Mouse (Mus musculus) heart, embryonic 12.5 days (tissue): ENCODE results near the gene Glra1. TPM values are rescaled to one million over a fixed set of nuclear protein-coding genes. Genes with fewer than 3 reads are reported as not detected.
A peak's percentile ranks its signal among the peaks of the same experiment; 100 is the strongest.

Experiments used
- ATAC-seq: fragments of 200-750 bp; cut with Nextera tagmentation; 2 replicates; pipeline ENCODE4 v1.8.0; 2017; ENCODE audit warnings: moderate TSS enrichment, moderate library complexity; ENCODE audit not compliant: insufficient number of reproducible peaks, low FRiP score
- H3K27ac ChIP-seq: fragments of 300-500 bp; sonication (generic); 2 replicates; pipeline ENCODE4 v1.5.1; 2016; ENCODE audit warnings: mild to moderate bottlenecking, moderate library complexity; ENCODE audit not compliant: poor library complexity, severe bottlenecking
- H3K27me3 ChIP-seq: fragments of 300-500 bp; sonication (generic); replicated peaks from 2 replicates; pipeline ENCODE4 v1.6.1; 2016; ENCODE audit warnings: mild to moderate bottlenecking, moderate library complexity
- H3K36me3 ChIP-seq: fragments of 300-500 bp; sonication (generic); 2 replicates; pipeline ENCODE4 v1.6.1; 2016; ENCODE audit warnings: mild to moderate bottlenecking, moderate library complexity
- H3K4me1 ChIP-seq: fragments of 300-500 bp; sonication (generic); replicated peaks from 2 replicates; pipeline ENCODE4 v1.6.1; 2016; ENCODE audit warnings: mild to moderate bottlenecking
- H3K4me2 ChIP-seq: fragments of 300-500 bp; sonication (generic); 2 replicates; pipeline ENCODE4 v1.6.1; 2016; ENCODE audit warnings: mild to moderate bottlenecking, moderate library complexity
- H3K4me3 ChIP-seq: fragments of 300-500 bp; sonication (generic); 2 replicates; pipeline ENCODE4 v1.5.1; 2016; ENCODE audit warnings: mild to moderate bottlenecking
- H3K9ac ChIP-seq: fragments of 300-500 bp; sonication (generic); 2 replicates; pipeline ENCODE4 v1.6.1; 2016; ENCODE audit warnings: mild to moderate bottlenecking, moderate library complexity
- H3K9me3 ChIP-seq: fragments of 300-500 bp; sonication (generic); replicated peaks from 2 replicates; pipeline ENCODE4 v1.6.1; 2016; ENCODE audit warnings: mild to moderate bottlenecking, moderate library complexity
- WGBS: fragments of 180-500 bp; shearing (Covaris S2); methylation state at CpG from one replicate; pipeline ENCODE4 v1.1.7; 2016; 5-methylcytosine and 5-hydroxymethylcytosine counted together
- polyA plus RNA-seq: library from polyadenylated mRNA; unstranded; fragments of >200 nt; fragmentation: Nextera tagmentation; extraction: Ambion mirVana; gene quantifications from 2 replicates; pipeline ENCODE4 v1.2.1, GENCODE M21; 2016

The Glra1 gene
- polyA plus RNA-seq, 1 experiment from 2014 or later: not detected

DNA sequence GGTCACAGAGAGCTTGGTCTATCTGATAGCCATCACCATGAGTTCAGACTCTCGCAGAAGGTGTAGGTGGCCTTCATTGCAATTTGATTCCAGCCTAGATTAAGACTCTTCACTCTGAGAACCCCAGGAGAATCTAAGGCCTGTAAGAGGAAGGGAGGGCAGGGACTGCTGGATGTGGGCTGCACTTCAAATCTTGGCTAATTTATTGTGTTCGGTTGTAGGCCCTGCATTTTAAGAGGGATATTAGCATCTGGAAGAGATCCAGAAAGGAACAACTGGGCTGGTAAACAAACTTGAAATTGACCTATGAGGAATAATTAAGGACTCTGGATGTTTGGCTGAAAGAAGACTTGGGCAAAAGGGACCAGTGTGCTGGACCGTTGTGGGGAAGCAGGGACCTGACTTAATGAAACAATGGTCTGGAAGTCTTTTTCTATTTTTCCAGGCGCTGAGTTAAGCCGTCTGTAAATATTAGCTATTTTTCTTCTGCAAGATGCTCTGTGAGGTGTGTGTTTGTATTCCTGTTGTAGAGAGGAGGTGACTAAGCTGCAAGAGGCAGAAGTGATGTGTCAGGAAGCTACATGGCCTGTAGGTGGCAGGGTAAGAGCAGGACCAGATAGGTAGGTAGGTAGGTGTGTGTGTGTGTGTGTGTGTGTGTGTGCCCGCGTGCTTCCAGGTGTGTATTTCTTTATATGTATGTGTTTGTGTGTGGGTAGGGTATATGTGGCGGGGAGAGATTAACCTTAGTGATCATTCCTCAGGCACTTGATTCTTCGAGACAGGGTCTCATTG is 18.4 kb downstream of the Glra1 start:
- Histone ChIP-seq H3K4me3 (no peak overlapping the region), H3K4me1 (no peaks in the 10 kb centered on the region), H3K4me2 (no peak overlapping the region), H3K36me3 (no peaks in the 10 kb centered on the region), H3K27me3 (no peaks in the 10 kb centered on the region), H3K27ac (no peak overlapping the region), H3K9ac (no peak overlapping the region), H3K9me3 (no peaks in the 10 kb centered on the region)
- no peak for ATAC-seq
- WGBS: 82% methylated on average over 9 of the region's 9 CpGs

DNA sequence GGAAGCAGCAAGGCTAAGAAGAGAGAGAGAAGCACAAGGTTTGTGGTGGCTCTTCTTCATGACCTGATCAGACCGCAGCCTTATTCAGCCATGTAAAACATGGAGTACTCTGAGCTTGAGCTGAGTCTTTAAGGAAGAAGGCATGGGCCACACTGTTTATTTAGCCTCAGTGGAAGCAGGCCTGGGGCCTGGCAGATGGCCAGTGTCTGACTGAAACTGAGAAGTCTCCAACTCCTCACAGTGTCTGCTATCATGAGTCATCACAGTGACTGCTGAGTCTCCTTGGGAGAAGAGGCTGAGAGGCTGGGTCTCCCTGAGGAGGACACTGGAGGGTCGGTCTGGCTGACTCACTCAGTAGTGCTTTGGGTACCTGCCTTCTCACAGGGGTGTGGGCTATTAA is 33.6 kb downstream of the Glra1 start:
- H3K4me3 ChIP-seq: no peak overlapping the region
- 59% methylated on average over 2 of the region's 2 CpGs for WGBS
- H3K36me3 ChIP-seq: no peaks in the 10 kb centered on the region
- H3K9ac ChIP-seq: no peak overlapping the region
- no peak overlapping the region for H3K4me2 ChIP-seq
- no peaks in the 10 kb centered on the region for H3K9me3 ChIP-seq
- no peak overlapping the region for H3K27ac ChIP-seq
- H3K27me3 ChIP-seq: no peaks in the 10 kb centered on the region
- H3K4me1 ChIP-seq: peaks cover under 1% of the 10 kb centered on the region; the same call in 1 of the 2 replicates
- ATAC-seq: 0 out of 2 replicates have a peak, but pooled peaks have one; percentile 6

DNA sequence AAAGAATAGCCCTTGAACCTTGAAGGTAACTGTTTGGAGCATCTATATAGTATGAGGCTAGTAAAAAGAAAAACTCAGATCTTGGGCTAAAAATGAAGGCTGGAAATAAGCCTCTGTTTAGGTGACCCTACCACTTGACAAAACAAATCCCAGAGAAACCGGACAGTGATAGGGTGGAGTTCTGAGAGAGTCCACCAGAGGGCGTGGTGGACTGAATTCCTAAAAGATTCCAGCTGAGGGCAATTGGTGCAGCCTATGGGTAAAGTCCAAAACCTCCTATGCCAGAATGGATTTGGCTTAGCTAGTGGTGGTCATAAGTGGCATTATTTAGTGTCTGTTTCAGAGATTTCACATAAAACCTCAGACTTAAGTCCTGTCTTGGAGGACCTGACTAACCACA is 36.9 kb downstream of the Glra1 start:
- H3K4me2 ChIP-seq: no peak overlapping the region
- H3K9ac ChIP-seq: no peak overlapping the region
- WGBS: 25% methylated on average over 2 of the region's 2 CpGs
- no peaks in the 10 kb centered on the region for H3K36me3 ChIP-seq
- H3K4me1 ChIP-seq: peaks cover 7% of the 10 kb centered on the region
- no peak overlapping the region for H3K4me3 ChIP-seq
- H3K27ac ChIP-seq: no peak overlapping the region
- H3K9me3 ChIP-seq: no peaks in the 10 kb centered on the region
- no peak for ATAC-seq
- H3K27me3 ChIP-seq: no peaks in the 10 kb centered on the region

DNA sequence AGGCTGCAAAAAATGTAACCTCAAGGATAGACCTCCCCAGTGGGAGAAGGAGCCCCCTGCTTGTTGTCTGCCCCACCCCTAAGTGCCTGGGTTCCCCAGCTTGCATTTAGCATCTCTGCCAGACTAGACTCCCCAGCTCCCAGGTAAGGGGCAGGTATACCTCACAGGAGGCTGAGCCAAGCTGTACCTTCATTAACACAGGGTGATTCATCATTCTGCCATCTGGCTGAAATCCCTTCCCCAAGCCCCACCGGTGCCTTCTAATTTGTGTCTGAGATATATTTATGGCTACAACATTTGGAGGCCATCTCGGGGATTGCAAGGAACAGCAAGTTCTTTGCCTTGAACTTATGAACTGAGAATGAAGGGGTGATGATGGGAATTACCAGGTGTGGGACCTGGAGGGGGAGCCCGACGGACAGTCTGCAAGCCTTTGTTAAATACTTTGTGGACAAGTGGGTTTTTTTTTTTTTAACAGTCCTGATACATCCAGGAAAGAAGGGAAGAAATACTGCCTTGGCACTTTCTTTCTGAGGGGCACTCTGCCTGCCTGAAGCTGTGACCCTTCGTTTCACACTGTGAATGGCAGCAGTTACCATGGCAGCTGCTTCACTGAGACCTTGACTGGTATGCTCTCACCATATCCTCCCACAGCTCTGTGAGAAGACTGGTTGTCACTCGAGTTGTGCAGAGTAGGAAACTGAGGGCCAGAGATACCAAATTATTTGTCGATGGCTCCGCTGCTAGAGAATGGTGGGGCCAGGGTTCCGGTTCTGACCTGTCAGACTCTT is 41.5 kb downstream of the Glra1 start:
- peaks cover 7% of the 10 kb centered on the region for H3K4me1 ChIP-seq
- WGBS: 59% methylated on average over 9 of the region's 9 CpGs
- H3K9ac ChIP-seq: no peak overlapping the region
- H3K36me3 ChIP-seq: no peaks in the 10 kb centered on the region
- H3K27ac ChIP-seq: no peak overlapping the region
- no peak for ATAC-seq
- H3K9me3 ChIP-seq: no peaks in the 10 kb centered on the region
- H3K4me3 ChIP-seq: no peak overlapping the region
- no peaks in the 10 kb centered on the region for H3K27me3 ChIP-seq
- H3K4me2 ChIP-seq: no peak overlapping the region

DNA sequence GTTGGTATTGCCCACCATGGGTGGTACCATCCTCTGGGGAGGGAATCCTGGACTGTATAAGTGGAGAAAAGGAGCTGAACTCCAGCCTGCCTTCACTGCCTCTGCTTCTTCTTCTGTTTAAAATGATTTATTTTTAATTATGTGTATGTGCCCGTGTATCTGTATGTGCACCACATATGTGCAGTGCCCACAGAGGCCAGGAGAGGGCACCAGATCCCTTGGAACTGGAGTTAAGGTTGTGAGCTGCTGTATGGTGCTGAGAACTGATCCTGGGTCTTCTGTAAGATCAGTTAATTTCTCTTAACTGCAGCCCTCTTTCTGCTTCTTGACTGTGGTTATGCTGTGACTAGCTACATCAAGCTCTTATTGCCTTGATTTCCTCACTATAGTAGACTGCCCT is 62.3 kb downstream of the Glra1 start:
- Histone ChIP-seq H3K27ac (no peak overlapping the region), H3K27me3 (no peaks in the 10 kb centered on the region), H3K4me1 (peaks cover 9% of the 10 kb centered on the region), H3K4me3 (no peak overlapping the region), H3K9ac (no peak overlapping the region), H3K4me2 (no peak overlapping the region), H3K36me3 (no peaks in the 10 kb centered on the region), H3K9me3 (0 out of 2 replicates have a peak, but pooled peaks cover 3% of the 10 kb centered on the region)
- WGBS: 81% methylated on average over 1 of the region's 1 CpGs
- no peak for ATAC-seq

DNA sequence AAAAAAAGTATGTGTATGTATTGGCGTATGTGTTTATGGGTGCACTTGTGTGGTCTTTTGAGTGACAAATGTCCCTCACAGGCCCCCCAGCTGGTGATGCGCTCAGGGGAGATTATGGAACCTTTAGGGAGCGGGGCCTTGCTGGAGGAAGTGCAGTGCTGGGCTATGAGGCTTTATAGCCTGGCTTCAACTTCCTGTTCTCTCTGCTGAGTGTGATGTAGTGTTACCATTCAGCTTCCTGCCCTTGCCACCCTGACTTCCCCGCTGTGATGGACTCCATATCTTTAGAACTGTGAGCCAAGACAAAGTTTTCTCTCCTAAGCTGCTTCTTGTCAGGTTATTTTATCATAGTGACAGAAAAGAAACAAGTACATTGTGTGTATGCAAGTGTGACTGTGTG is 65.3 kb downstream of the Glra1 start:
- H3K27me3 ChIP-seq: no peaks in the 10 kb centered on the region
- no peak overlapping the region for H3K4me3 ChIP-seq
- no peaks in the 10 kb centered on the region for H3K36me3 ChIP-seq
- H3K4me2 ChIP-seq: no peak overlapping the region
- ATAC-seq: no peak
- no peak overlapping the region for H3K9ac ChIP-seq
- 55% methylated on average over 4 of the region's 4 CpGs for WGBS
- H3K4me1 ChIP-seq: peaks cover 9% of the 10 kb centered on the region
- H3K27ac ChIP-seq: no peak overlapping the region
- H3K9me3 ChIP-seq: 0 out of 2 replicates have a peak, but pooled peaks cover 3% of the 10 kb centered on the region

DNA sequence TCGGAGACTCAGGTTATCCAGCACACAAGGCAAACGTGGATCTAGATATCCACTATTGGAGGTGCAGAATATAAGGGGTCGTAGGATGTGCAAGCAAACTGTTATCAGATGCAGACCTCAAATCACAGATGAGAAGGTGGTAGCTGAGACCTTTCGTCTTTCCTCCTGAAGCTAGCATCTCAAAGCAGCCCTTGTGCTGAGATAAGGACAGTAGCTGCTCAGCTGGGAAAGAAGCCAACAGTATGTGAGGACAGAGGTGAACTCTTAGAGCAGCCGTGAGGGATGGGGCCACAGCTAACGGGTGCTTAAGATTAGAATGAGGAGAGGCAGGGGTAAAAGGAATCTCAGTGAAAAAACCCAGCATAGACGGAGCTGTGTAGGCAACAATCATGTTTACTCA is 65.9 kb downstream of the Glra1 start:
- H3K27ac ChIP-seq: no peak overlapping the region
- H3K4me3 ChIP-seq: no peak overlapping the region
- H3K36me3 ChIP-seq: no peaks in the 10 kb centered on the region
- WGBS: 22% methylated on average over 7 of the region's 7 CpGs
- no peak overlapping the region for H3K4me2 ChIP-seq
- H3K4me1 ChIP-seq: peaks cover 9% of the 10 kb centered on the region
- no peak overlapping the region for H3K9ac ChIP-seq
- 0 out of 2 replicates have a peak, but pooled peaks cover 3% of the 10 kb centered on the region for H3K9me3 ChIP-seq
- no peaks in the 10 kb centered on the region for H3K27me3 ChIP-seq
- ATAC-seq: no peak

DNA sequence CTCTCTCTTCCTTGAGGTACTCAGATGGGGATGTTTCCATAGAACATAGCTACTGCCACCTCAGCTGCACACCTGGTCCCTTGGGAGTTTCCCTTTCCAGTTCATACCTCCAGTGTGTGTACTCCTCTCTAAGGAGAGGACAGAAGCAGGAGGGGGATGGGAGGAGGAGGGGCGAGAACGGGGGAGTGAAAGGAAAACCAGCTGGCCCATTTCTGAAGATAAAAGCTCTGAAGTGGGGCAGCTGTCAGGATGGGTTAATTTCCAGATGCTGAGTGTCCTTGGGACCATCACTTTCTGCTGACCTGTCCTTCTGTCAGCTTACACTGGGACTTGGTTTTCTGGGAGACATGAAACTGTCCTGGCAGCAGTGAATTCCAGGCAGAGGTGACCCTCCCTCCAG is 73.2 kb downstream of the Glra1 start:
- Histone ChIP-seq H3K9ac (no peak overlapping the region), H3K27ac (no peak overlapping the region), H3K36me3 (no peaks in the 10 kb centered on the region), H3K4me2 (no peak overlapping the region), H3K9me3 (no peaks in the 10 kb centered on the region), H3K4me3 (no peak overlapping the region), H3K27me3 (no peaks in the 10 kb centered on the region), H3K4me1 (peaks cover 6% of the 10 kb centered on the region)
- WGBS: 34% methylated on average over 2 of the region's 2 CpGs
- ATAC-seq: no peak

DNA sequence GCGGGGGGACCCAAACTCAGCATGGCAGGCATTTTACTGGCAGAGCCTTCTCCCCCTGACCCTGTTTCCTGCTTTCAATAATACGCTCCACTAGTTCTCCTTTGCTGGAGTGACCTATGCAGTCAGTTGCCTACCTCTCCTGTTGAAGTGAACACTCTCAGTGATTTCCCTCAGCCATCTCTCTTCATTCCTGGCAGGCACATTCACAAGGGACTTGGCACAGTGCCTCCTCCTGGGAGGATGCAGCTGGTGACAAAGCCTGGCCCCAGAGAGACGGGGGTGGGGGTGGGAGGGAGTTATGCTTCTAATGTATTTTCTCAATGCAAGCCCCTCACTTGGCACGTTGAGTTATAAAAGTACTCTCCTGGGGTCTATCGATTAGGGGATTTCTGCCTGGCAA is 74.6 kb downstream of the Glra1 start:
- ATAC-seq: no peak
- H3K27me3 ChIP-seq: no peaks in the 10 kb centered on the region
- no peak overlapping the region for H3K4me3 ChIP-seq
- H3K4me2 ChIP-seq: no peak overlapping the region
- no peak overlapping the region for H3K27ac ChIP-seq
- H3K36me3 ChIP-seq: no peaks in the 10 kb centered on the region
- 63% methylated on average over 5 of the region's 5 CpGs for WGBS
- no peaks in the 10 kb centered on the region for H3K9me3 ChIP-seq
- peaks cover 6% of the 10 kb centered on the region for H3K4me1 ChIP-seq
- H3K9ac ChIP-seq: no peak overlapping the region

DNA sequence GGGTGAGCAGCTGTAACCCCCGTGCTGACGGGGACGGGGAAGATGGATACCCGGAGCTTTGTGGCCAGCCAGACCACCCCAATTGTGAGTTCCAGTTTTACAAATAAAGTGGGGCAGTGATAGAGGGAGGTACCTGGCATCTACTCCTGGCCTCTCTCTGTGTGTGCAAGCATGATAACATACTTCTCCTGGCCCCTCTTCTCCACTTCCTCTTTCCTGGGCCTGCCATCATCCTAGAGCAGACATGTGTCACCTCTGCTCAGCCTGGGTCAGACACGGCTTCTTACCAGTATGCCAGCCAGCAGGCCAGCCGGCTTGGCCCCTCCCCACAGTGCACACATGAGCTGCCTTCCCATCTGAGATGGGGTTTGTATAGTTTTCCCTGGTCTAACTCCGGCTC is 77.3 kb downstream of the Glra1 start:
- Histone ChIP-seq H3K9ac (no peak overlapping the region), H3K27me3 (no peaks in the 10 kb centered on the region), H3K36me3 (no peaks in the 10 kb centered on the region), H3K9me3 (no peaks in the 10 kb centered on the region), H3K27ac (no peak overlapping the region), H3K4me3 (no peak overlapping the region), H3K4me1 (peaks cover 6% of the 10 kb centered on the region), H3K4me2 (no peak overlapping the region)
- WGBS: 81% methylated on average over 7 of the region's 7 CpGs
- no peak for ATAC-seq

DNA sequence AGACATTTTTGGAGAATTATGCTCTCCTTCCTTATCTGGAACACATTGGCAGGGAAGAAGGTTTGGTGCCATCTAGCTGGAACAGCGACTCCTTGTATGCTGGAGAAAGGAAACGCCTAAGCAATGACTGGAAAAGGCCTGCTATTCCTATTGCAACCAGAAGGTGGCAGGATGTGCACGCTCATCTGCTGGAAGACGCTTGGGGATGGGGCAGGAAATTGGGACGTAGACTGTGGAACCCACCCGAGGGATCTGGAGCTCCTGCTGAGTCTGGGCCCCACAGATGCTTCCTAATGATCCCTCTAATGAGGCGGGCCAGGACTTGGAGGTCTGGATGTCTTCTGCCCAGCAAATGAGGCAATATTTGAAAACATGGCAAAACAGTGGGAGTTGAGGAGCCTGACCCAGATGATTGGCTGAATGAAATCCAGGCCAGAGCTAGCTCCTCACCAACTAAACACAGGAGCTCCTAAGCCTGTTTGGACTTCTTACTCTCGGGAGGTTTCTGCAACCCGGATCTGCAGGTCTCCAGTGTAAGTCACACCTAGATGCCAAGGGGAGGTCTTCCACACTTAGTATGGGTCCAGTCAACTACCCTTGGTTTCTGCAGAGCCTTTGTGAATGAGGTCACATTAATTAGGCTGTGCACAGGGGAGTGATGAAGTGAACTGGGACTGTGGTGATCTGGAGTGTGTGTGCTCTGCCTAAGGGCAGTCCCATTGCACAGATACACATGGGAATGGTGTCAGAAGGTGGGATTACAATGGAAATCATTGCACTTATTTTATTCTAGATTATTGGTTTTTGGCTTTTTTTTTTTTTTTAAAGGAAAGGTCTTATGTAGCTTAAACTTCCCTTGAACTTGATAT is 89.0 kb downstream of the Glra1 start:
- H3K27ac ChIP-seq: no peak overlapping the region
- no peaks in the 10 kb centered on the region for H3K4me1 ChIP-seq
- no peaks in the 10 kb centered on the region for H3K9me3 ChIP-seq
- no peaks in the 10 kb centered on the region for H3K36me3 ChIP-seq
- H3K27me3 ChIP-seq: no peaks in the 10 kb centered on the region
- no peak for ATAC-seq
- no peak overlapping the region for H3K4me2 ChIP-seq
- H3K9ac ChIP-seq: no peak overlapping the region
- WGBS: 4% methylated on average over 9 of the region's 9 CpGs
- H3K4me3 ChIP-seq: no peak overlapping the region
